Mouse (Mus musculus): ENCODE results near the gene Fbxo9. TPM values are rescaled to one million over a fixed set of nuclear protein-coding genes. Genes with fewer than 3 reads are reported as not detected.

Gene Fbxo9
- polyA plus RNA-seq (2014; fragmentation: Illumina TruSeq; extraction: RNeasy Lipid Tissue Mini Kit (QIAGEN cat#74804)), result 26.5 TPM

GRCm38 (mm10) chr9:78108796-78109239 is at the start of gene Fbxo9, which contains the start of gene Ick:
Fbxo9 (minus strand) TSS chr9:78109065.
Ick (plus strand) TSS chr9:78109192.

GRCm38 (mm10) chr9:78051677-78052076 is 57.2 kb downstream of the Fbxo9 start, which contains the start of gene Gcm1:
Gcm1 (plus strand) TSS chr9:78051924.

Other genes starting within 250 kb of the Fbxo9 start
- gene Elovl5, start 191.7 kb downstream of the Fbxo9 start, polyA plus RNA-seq (2014; fragmentation: Illumina TruSeq; extraction: RNeasy Lipid Tissue Mini Kit (QIAGEN cat#74804)), result 702 TPM
- not detected for gene Gcm1, start 57.1 kb downstream of the Fbxo9 start, polyA plus RNA-seq (2014; fragmentation: Illumina TruSeq; extraction: RNeasy Lipid Tissue Mini Kit (QIAGEN cat#74804))
- 30.3 TPM for gene Ick, start 127 bp upstream of the Fbxo9 start, polyA plus RNA-seq (2014; fragmentation: Illumina TruSeq; extraction: RNeasy Lipid Tissue Mini Kit (QIAGEN cat#74804))
- gene Gsta4, start 73.7 kb upstream of the Fbxo9 start, polyA plus RNA-seq (2014; fragmentation: Illumina TruSeq; extraction: RNeasy Lipid Tissue Mini Kit (QIAGEN cat#74804)), result 42.8 TPM
- not detected for gene Gsta1, start 121.6 kb upstream of the Fbxo9 start, polyA plus RNA-seq (2014; fragmentation: Illumina TruSeq; extraction: RNeasy Lipid Tissue Mini Kit (QIAGEN cat#74804))
- not detected for gene Gm3776, start 148.1 kb upstream of the Fbxo9 start, polyA plus RNA-seq (2014; fragmentation: Illumina TruSeq; extraction: RNeasy Lipid Tissue Mini Kit (QIAGEN cat#74804))
- not detected for gene Gm10639, start 180.9 kb upstream of the Fbxo9 start, polyA plus RNA-seq (2014; fragmentation: Illumina TruSeq; extraction: RNeasy Lipid Tissue Mini Kit (QIAGEN cat#74804))
- gene Omt2a, start 205.7 kb upstream of the Fbxo9 start, polyA plus RNA-seq (2014; fragmentation: Illumina TruSeq; extraction: RNeasy Lipid Tissue Mini Kit (QIAGEN cat#74804)), result 49.9 TPM
- gene Omt2b, start 218.5 kb upstream of the Fbxo9 start, polyA plus RNA-seq (2014; fragmentation: Illumina TruSeq; extraction: RNeasy Lipid Tissue Mini Kit (QIAGEN cat#74804)), result 111 TPM
- gene Gsta2, start 246.7 kb upstream of the Fbxo9 start, polyA plus RNA-seq (2014; fragmentation: Illumina TruSeq; extraction: RNeasy Lipid Tissue Mini Kit (QIAGEN cat#74804)), result 29.7 TPM

Data from ovary, adult 10 weeks (tissue).